Mouse (Mus musculus) frontal cortex, postnatal 25 days (tissue): ENCODE measurements at regions not wholly inside any gene's neighbourhood (a gene's known extent, or its start where the extent isn't known, plus 50 kb on each side); places are given as distances from the start of the nearest gene placed in this dataset.

Experiments
- DNase-seq, 2 experiments: peaks; one replicate each; pipeline ENCODE4 v3.0.0; 2022; ENCODE audit warnings: low spot score in 2 of 2

DNA sequence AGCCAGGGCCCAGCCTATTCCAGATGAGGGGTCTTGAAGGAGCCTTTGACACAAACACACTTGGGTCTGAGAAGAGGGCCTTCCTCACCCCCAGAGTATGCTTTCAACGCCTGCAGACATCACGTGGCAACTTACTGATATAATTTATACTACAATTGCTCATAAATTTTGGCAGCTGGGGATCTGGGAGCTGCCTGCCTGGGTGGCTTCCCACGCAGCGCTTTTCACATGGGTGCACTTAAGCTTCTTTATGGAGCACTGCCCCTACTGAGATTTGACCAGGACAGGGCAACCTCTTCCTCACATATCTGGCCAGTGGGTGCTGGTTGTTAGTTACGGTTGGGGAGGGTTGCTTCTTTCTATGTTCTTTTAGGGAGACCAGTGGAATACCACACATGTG, 61.6 kb downstream of the Spesp1 start:
- DNase-seq = no peak

DNA sequence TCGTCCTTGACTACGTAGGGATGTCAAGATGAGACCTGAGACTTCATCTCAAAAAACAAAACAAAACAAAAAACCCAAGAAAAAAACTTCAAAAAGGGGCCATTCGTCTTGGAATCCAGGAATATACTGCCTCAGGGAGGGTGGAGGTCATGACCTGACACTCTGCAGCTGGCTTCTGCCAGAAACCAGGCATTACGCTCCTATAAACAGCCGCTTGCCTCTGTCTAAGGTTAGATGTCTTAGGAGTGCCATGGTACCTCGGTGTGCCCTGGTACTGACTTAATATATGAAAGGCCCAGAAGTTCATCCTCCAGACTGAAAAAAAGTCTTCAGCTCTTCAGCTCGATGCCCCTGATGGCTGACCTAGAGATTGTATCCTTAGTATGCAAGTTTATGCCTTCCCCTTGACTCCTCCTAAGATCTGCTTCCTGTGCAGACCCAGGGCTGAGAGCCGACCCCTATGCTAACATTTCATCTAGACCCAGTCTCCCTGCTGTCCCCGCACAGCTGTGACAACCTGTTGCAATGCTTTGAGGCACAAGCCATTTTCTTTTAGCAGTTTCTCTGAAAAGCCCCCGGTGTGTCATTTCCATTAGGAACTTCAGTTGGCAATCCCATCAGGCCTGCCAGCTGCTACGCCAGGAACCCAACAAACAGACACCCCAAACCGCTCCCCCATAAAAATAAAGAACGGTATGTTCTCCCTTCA, 66.7 kb downstream of the Spesp1 start:
- no peak for DNase-seq

GRCm38 (mm10) chr9:62214546-62214945, 67.5 kb downstream of the Spesp1 start:
- no peak for DNase-seq

- no peak for DNase-seq
Measured at GRCm38 (mm10) chr9:62212615-62213014, 69.4 kb downstream of the Spesp1 start.

GRCm38 (mm10) chr9:62210815-62211214, 71.2 kb downstream of the Spesp1 start:
- no peak for DNase-seq

DNA sequence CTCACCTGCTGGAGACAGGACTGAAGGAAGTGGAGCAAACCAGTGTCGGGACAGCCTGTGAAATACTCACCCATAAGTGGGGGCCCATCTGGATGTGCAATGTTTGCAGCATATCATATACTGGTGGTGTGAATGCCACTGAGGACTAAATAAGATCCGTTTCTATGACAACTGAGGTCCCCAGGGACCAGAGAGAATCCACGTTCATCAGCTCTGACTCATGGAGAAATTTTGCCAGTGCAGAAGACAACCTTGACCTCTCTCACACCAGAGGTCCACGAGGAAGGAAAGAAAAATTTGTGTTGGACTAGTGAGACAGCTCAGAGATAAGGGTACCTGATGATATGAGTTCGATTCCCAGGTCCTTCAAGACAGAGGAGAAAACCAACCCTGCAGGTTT, 73.6 kb downstream of the Spesp1 start:
- no peak for DNase-seq

DNA sequence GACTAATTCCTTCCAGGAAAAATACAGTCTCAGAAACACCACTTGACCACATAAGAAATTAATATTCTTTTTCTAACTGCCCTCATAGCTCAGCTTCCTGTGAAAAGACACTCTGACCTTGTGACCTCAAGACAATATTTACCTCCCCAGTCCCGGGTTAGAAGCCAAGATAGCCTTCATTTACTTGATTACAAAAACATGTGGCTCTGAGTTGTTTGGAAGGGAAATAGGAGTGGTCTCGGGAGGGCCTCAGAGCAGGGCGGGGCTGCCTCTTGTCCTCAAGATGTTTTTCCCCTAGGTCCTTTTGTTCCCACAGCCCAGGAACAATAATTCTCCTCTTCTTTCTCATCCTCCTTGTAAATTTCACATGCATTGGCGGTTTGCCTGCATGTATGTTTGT, 76.7 kb downstream of the Spesp1 start:
- no peak for DNase-seq

GRCm38 (mm10) chr9:62203556-62203955, 78.5 kb downstream of the Spesp1 start:
- no peak for DNase-seq

DNA sequence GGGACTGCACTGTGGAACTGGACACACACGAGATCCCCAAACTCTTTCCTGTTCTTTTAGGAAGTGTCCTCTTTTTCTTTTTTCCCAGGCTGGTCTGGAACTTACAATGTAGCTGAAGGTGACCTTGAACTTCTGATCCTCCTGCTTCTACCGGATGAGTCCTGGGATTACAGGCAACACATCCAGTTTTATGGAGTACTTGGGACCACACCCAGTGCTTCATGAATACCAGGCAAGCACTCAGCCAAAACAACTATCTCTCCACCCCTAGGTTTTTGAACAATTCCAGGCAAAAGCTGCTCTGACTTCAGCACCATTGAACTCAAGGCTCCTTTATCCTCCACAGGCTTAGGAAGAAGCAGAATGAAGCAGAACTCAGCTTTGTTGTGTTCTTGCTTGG, 79.7 kb downstream of the Spesp1 start:
- no peak for DNase-seq

DNA sequence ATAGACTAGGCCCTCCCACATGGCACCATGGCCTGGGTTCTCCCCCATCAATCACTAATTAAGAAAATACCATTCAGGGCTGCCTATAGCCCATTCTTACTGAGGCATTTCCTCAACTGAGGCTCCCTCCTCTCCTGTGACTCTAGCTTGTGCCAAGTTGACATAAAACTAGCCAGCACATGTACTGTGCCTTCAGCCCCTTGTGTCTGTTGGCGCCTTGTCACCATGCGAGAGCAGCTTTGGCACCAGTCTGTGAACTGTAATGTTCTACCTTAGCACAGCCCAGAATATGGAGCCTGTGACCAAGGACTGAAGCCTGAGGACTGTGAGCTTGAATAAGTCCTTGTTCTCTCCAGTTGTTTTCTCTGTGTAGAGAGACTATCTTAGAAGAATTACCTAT, 75.0 kb upstream of the Glce start:
- DNase-seq = no peak

GRCm38 (mm10) chr9:62192424-62192892, 70.0 kb upstream of the Glce start:
- DNase-seq = no peak

DNA sequence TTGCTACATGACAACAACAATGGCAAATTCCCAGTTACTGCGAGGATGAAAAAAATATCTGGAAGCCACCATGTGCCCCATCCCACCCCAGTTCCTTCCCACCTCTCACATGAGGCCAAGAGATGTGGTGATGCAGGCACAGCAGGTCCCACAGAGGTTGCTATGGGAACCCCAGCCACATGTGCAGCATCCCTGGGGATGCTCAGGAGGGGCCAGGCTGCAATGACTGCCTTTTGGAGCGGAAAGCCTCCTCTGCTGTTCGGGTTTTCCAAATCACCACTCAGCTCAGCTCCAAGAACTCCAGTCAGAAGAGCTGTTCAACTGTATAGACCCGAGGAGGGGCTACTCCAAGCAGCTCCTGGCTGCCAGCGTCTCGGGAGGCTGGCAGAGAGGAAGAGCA, 68.0 kb upstream of the Glce start:
- peak in 1 of 2 experiments; percentile 28 for DNase-seq

DNA sequence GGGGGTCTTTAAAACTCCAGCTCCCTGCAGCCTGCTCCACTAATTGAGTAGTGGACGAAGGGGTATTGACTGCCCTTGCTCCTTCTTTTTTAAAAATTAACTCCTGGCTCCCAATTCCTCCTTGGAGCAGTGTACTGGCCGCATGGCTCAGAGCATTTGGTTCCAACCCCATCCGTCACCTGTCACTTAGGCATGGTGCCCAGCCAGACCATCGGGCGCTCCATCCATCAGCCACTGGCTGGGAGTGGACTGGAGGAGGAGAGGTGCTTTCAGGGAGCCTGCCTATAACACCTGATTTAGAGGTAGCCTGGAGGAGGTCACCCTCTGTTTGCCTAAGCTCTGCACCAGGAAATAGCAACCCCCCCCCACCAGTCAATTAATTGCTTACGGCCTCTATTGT, 66.4 kb upstream of the Glce start:
- no peak for DNase-seq

GRCm38 (mm10) chr9:62188379-62188778, 65.9 kb upstream of the Glce start:
- DNase-seq = no peak

- no peak for DNase-seq
Measured at GRCm38 (mm10) chr9:62186886-62187285, 64.4 kb upstream of the Glce start.

DNA sequence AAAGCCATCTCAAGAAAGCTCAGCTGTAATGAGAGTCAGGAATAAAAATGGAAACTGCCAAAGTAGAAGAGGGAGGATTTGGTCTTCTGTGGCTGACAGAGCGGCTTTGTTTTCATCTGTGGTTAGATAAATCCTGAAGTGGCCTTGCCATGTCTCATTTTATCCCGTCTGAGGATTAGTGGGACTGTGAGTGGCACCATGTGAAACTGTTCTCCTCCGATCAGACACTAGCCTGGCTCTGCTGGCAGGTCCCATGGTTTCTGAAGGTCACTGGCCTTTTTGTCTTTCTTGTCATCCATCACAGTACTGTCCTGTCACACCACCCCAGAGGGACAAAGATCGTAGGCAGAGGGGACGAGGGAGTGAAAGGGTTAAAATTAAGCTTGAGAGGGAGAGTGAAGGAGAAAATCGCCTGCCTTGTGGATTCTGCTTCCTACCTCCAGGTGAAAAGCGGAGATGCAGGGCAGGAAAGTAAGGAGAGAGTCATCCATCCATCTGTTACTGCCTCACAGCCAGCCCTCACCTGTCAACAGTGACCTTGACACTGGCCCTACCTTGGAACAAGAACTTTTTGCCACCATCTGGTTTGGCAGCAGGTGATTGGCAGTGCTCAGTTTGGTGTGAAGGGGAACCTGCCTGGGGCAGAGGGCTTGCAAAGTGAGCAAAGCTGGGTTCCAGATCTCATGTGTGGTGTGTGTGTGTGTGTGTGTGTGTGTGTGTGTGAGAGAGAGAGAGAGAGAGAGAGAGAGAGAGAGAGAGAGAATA, 63.2 kb upstream of the Glce start:
- no peak for DNase-seq

- no peak for DNase-seq
Measured at GRCm38 (mm10) chr9:62181182-62181830, 58.9 kb upstream of the Glce start.

DNA sequence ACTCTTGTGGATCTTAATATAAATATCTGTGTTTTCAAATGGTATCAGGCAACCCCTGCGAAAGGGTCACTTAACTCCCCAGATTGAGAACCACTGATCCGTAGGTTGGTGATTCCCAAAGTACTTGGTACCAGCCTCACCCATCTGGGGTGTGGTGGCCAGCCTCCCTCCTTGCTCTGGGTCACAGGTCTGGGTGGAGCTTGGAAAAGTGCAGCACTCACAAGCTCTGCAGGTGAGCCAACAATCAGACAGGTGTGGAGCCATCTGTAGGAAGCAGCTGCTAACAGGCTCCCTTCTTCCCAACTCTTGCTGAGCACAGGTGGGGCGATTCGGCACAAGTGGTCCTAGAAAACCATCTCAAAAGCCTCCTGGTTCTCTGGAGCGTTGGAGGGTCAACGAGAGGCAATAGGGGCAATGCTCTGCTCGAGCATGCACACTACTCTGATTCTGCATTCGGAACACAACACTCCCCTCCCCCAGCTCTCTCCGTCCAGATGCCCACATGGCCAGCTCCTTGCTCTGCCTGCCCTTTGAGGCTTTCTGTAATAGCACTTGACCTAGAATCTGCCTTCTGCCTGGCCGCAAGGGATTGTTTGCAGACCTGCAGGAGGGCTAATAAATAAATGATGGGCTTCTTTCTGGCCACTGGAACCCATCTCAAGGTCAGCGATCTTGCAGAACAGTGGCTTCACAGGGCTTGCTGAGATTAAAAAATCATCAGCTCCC, 58.2 kb upstream of the Glce start:
- no peak for DNase-seq

GRCm38 (mm10) chr9:62174651-62175050, 52.2 kb upstream of the Glce start:
- no peak for DNase-seq
